Mouse (Mus musculus): ENCODE data around the gene Cyfip1. TPM values are rescaled to one million over a fixed set of nuclear protein-coding genes. Genes with fewer than 3 reads are reported as not detected.

Cyfip1 gene
- polyA plus RNA-seq, 1 experiment from 2014 or later: 54.8 TPM

- Histone ChIP-seq H3K9ac (ENCODE audit: low read length) (no peak overlapping the region), H3K4me1 (ENCODE audit: control insufficient read depth in 2 of 2, insufficient read depth in 2 of 2, low read length in 2 of 2) (no peaks in the 10 kb centered on the region), H3K27me3 (ENCODE audit: control insufficient read depth, insufficient read depth, low read length) (no peaks in the 10 kb centered on the region), H3K4me3 (ENCODE audit: control insufficient read depth in 1 of 2, insufficient read depth in 1 of 2, low read depth in 1 of 2, low read length in 2 of 2) (no peak overlapping the region), H3K36me3 (ENCODE audit: control insufficient read depth, insufficient read depth, low read length) (peaks cover 80% of the 10 kb centered on the region), H3K9me3 (ENCODE audit: control insufficient read depth, low read length) (no peaks in the 10 kb centered on the region), H3K27ac (replicated peaks in 1 of 2; ENCODE audit: control insufficient read depth in 1 of 2, insufficient read depth in 1 of 2, low read depth in 2 of 2, low read length in 2 of 2) (no peak overlapping the region), H3K4me2 (ENCODE audit: low read length) (no peak overlapping the region)
- WGBS: 86% methylated on average over 9 of the region's 9 CpGs
- no peak for ATAC-seq (ENCODE audit: insufficient number of reproducible peaks, insufficient read depth, low FRiP score, low read depth)
Observed at GRCm38 (mm10) chr7:55880882-55881281, 39.3 kb downstream of the Cyfip1 start.

DNA sequence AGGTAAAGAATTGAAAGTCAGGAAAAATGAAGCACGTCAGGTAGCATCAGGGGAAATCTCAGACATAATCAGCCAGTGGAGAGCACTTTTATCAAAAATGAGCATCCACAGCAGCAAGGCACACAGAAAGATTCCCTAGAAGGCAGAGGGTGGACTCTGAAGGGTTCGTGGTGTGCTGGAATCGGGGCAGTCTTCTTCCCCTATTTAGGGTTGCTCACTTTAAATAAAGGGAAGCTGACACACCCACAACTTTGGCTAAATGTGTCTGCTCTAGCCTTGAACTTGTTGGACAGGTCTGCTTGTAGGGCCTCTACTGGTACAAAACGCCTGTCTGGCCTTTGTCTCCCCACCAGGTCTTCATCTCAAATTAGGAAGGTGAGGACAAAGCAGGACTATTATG lies 47.1 kb downstream of the Cyfip1 start:
- Histone ChIP-seq H3K4me3 (ENCODE audit: control insufficient read depth in 1 of 2, insufficient read depth in 1 of 2, low read depth in 1 of 2, low read length in 2 of 2) (no peak overlapping the region), H3K9ac (ENCODE audit: low read length) (no peak overlapping the region), H3K4me2 (ENCODE audit: low read length) (no peak overlapping the region), H3K36me3 (ENCODE audit: control insufficient read depth, insufficient read depth, low read length) (peaks cover 72% of the 10 kb centered on the region), H3K27ac (replicated peaks in 1 of 2; ENCODE audit: control insufficient read depth in 1 of 2, insufficient read depth in 1 of 2, low read depth in 2 of 2, low read length in 2 of 2) (no peak overlapping the region), H3K4me1 (ENCODE audit: control insufficient read depth in 2 of 2, insufficient read depth in 2 of 2, low read length in 2 of 2) (no peaks in the 10 kb centered on the region), H3K9me3 (ENCODE audit: control insufficient read depth, low read length) (no peaks in the 10 kb centered on the region), H3K27me3 (ENCODE audit: control insufficient read depth, insufficient read depth, low read length) (no peaks in the 10 kb centered on the region)
- 92% methylated on average over 4 of the region's 4 CpGs for WGBS
- ATAC-seq (ENCODE audit: insufficient number of reproducible peaks, insufficient read depth, low FRiP score, low read depth): no peak

GRCm38 (mm10) chr7:55889996-55890395 lies 48.5 kb downstream of the Cyfip1 start:
- Histone ChIP-seq H3K9ac (ENCODE audit: low read length) (no peak overlapping the region), H3K9me3 (ENCODE audit: control insufficient read depth, low read length) (no peaks in the 10 kb centered on the region), H3K4me3 (ENCODE audit: control insufficient read depth in 1 of 2, insufficient read depth in 1 of 2, low read depth in 1 of 2, low read length in 2 of 2) (no peak overlapping the region), H3K27ac (replicated peaks in 1 of 2; ENCODE audit: control insufficient read depth in 1 of 2, insufficient read depth in 1 of 2, low read depth in 2 of 2, low read length in 2 of 2) (no peak overlapping the region), H3K4me1 (ENCODE audit: control insufficient read depth in 2 of 2, insufficient read depth in 2 of 2, low read length in 2 of 2) (no peaks in the 10 kb centered on the region), H3K27me3 (ENCODE audit: control insufficient read depth, insufficient read depth, low read length) (no peaks in the 10 kb centered on the region), H3K4me2 (ENCODE audit: low read length) (no peak overlapping the region), H3K36me3 (ENCODE audit: control insufficient read depth, insufficient read depth, low read length) (peaks cover 73% of the 10 kb centered on the region)
- WGBS: 88% methylated on average over 4 of the region's 4 CpGs
- ATAC-seq (ENCODE audit: insufficient number of reproducible peaks, insufficient read depth, low FRiP score, low read depth): no peak

- H3K27ac ChIP-seq (replicated peaks in 1 of 2; ENCODE audit: control insufficient read depth in 1 of 2, insufficient read depth in 1 of 2, low read depth in 2 of 2, low read length in 2 of 2): no peak overlapping the region
- no peaks in the 10 kb centered on the region for H3K27me3 ChIP-seq (ENCODE audit: control insufficient read depth, insufficient read depth, low read length)
- peaks cover 80% of the 10 kb centered on the region for H3K36me3 ChIP-seq (ENCODE audit: control insufficient read depth, insufficient read depth, low read length)
- H3K9me3 ChIP-seq (ENCODE audit: control insufficient read depth, low read length): no peaks in the 10 kb centered on the region
- no peak overlapping the region for H3K9ac ChIP-seq (ENCODE audit: low read length)
- no peak overlapping the region for H3K4me3 ChIP-seq (ENCODE audit: control insufficient read depth in 1 of 2, insufficient read depth in 1 of 2, low read depth in 1 of 2, low read length in 2 of 2)
- no peak for ATAC-seq (ENCODE audit: insufficient number of reproducible peaks, insufficient read depth, low FRiP score, low read depth)
- no peak overlapping the region for H3K4me2 ChIP-seq (ENCODE audit: low read length)
- no peaks in the 10 kb centered on the region for H3K4me1 ChIP-seq (ENCODE audit: control insufficient read depth in 2 of 2, insufficient read depth in 2 of 2, low read length in 2 of 2)
Observed at GRCm38 (mm10) chr7:55890731-55891130, 49.2 kb downstream of the Cyfip1 start.

DNA sequence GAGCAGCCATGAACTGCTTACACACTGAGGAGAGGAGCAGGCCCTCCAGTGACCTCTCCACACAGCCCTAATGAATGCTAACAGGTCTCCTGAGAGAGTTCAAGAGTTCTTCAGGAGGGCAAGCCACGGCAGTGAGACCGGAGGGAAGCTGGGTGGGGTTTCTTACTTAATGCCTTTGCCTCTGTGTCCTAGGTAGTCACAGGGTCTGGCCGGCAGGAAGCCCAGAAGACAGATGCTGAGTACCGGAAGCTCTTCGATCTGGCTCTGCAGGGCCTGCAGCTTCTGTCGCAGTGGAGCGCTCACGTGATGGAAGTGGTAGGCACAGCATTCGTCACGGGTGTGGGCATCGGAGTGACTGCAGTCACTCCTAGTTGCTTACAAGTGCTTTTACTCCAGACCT lies 50.3 kb downstream of the Cyfip1 start:
- no peak for ATAC-seq (ENCODE audit: insufficient number of reproducible peaks, insufficient read depth, low FRiP score, low read depth)
- Histone ChIP-seq H3K27ac (replicated peaks in 1 of 2; ENCODE audit: control insufficient read depth in 1 of 2, insufficient read depth in 1 of 2, low read depth in 2 of 2, low read length in 2 of 2) (no peak overlapping the region), H3K4me1 (ENCODE audit: control insufficient read depth in 2 of 2, insufficient read depth in 2 of 2, low read length in 2 of 2) (no peaks in the 10 kb centered on the region), H3K4me2 (ENCODE audit: low read length) (no peak overlapping the region), H3K4me3 (ENCODE audit: control insufficient read depth in 1 of 2, insufficient read depth in 1 of 2, low read depth in 1 of 2, low read length in 2 of 2) (no peak overlapping the region), H3K9ac (ENCODE audit: low read length) (no peak overlapping the region), H3K27me3 (ENCODE audit: control insufficient read depth, insufficient read depth, low read length) (no peaks in the 10 kb centered on the region), H3K36me3 (ENCODE audit: control insufficient read depth, insufficient read depth, low read length) (peaks cover 87% of the 10 kb centered on the region), H3K9me3 (ENCODE audit: control insufficient read depth, low read length) (no peaks in the 10 kb centered on the region)
- 94% methylated on average over 11 of the region's 11 CpGs for WGBS

DNA sequence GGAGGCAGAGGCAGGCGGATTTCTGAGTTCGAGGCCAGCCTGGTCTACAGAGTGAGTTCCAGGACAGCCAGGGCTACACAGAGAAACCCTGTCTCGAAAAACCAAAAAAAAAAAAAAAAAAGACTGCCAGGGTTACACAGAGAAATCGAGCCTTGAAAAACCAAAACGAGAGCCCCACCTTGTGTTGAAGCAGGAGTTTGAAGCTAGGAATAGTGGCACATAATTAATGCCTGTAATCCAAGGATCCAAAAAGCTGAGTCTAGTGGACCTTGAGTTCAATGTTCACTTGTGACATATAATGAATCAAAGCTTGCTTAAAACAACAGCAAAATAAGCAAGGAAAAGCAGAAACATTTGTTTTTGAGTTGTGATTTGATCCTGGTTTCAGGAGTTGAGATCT lies 62.2 kb downstream of the Cyfip1 start:
- Histone ChIP-seq H3K9me3 (ENCODE audit: control insufficient read depth, low read length) (no peaks in the 10 kb centered on the region), H3K27ac (replicated peaks in 1 of 2; ENCODE audit: control insufficient read depth in 1 of 2, insufficient read depth in 1 of 2, low read depth in 2 of 2, low read length in 2 of 2) (no peak overlapping the region), H3K4me2 (ENCODE audit: low read length) (no peak overlapping the region), H3K36me3 (ENCODE audit: control insufficient read depth, insufficient read depth, low read length) (peaks cover 90% of the 10 kb centered on the region), H3K27me3 (ENCODE audit: control insufficient read depth, insufficient read depth, low read length) (no peaks in the 10 kb centered on the region), H3K4me1 (ENCODE audit: control insufficient read depth in 2 of 2, insufficient read depth in 2 of 2, low read length in 2 of 2) (no peaks in the 10 kb centered on the region), H3K4me3 (ENCODE audit: control insufficient read depth in 1 of 2, insufficient read depth in 1 of 2, low read depth in 1 of 2, low read length in 2 of 2) (no peak overlapping the region), H3K9ac (ENCODE audit: low read length) (no peak overlapping the region)
- ATAC-seq (ENCODE audit: insufficient number of reproducible peaks, insufficient read depth, low FRiP score, low read depth): no peak
- WGBS: 92% methylated on average over 4 of the region's 5 CpGs

GRCm38 (mm10) chr7:55905449-55905848 lies 63.9 kb downstream of the Cyfip1 start:
- H3K9me3 ChIP-seq (ENCODE audit: control insufficient read depth, low read length): no peaks in the 10 kb centered on the region
- peaks cover 90% of the 10 kb centered on the region for H3K36me3 ChIP-seq (ENCODE audit: control insufficient read depth, insufficient read depth, low read length)
- H3K4me2 ChIP-seq (ENCODE audit: low read length): no peak overlapping the region
- H3K27ac ChIP-seq (replicated peaks in 1 of 2; ENCODE audit: control insufficient read depth in 1 of 2, insufficient read depth in 1 of 2, low read depth in 2 of 2, low read length in 2 of 2): no peak overlapping the region
- no peak overlapping the region for H3K4me3 ChIP-seq (ENCODE audit: control insufficient read depth in 1 of 2, insufficient read depth in 1 of 2, low read depth in 1 of 2, low read length in 2 of 2)
- H3K27me3 ChIP-seq (ENCODE audit: control insufficient read depth, insufficient read depth, low read length): no peaks in the 10 kb centered on the region
- WGBS: 88% methylated on average over 2 of the region's 2 CpGs
- H3K9ac ChIP-seq (ENCODE audit: low read length): no peak overlapping the region
- no peaks in the 10 kb centered on the region for H3K4me1 ChIP-seq (ENCODE audit: control insufficient read depth in 2 of 2, insufficient read depth in 2 of 2, low read length in 2 of 2)
- no peak for ATAC-seq (ENCODE audit: insufficient number of reproducible peaks, insufficient read depth, low FRiP score, low read depth)

DNA sequence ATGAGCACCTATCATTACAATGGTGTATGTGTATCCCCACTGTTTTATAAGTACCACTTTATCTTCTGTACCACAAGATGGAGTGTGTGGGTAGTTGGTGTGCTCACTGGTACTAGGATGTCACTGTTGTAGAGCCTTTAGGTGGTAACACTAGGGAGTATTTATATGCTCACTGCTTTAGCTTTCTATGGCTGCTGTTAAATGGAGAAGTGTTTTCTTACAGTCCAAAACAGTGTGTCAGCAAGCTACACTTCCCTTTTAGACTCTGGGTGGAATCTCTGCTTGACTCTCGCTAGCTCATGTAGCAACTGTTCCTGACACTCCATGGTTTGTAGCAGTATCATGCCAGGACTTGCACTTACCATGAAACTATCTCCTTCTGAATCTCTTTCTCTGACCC lies 68.0 kb downstream of the Cyfip1 start:
- WGBS: 96% methylated on average over 1 of the region's 1 CpGs
- Histone ChIP-seq H3K36me3 (ENCODE audit: control insufficient read depth, insufficient read depth, low read length) (peaks cover 95% of the 10 kb centered on the region), H3K4me3 (ENCODE audit: control insufficient read depth in 1 of 2, insufficient read depth in 1 of 2, low read depth in 1 of 2, low read length in 2 of 2) (no peak overlapping the region), H3K27me3 (ENCODE audit: control insufficient read depth, insufficient read depth, low read length) (no peaks in the 10 kb centered on the region), H3K9me3 (ENCODE audit: control insufficient read depth, low read length) (no peaks in the 10 kb centered on the region), H3K9ac (ENCODE audit: low read length) (no peak overlapping the region), H3K4me1 (ENCODE audit: control insufficient read depth in 2 of 2, insufficient read depth in 2 of 2, low read length in 2 of 2) (no peaks in the 10 kb centered on the region), H3K4me2 (ENCODE audit: low read length) (no peak overlapping the region), H3K27ac (replicated peaks in 1 of 2; ENCODE audit: control insufficient read depth in 1 of 2, insufficient read depth in 1 of 2, low read depth in 2 of 2, low read length in 2 of 2) (no peak overlapping the region)
- no peak for ATAC-seq (ENCODE audit: insufficient number of reproducible peaks, insufficient read depth, low FRiP score, low read depth)
